Mouse (Mus musculus) ES-E14 (cell line): ENCODE measurements around the gene Lemd1.

Experiments
- CHD2 ChIP-seq: IDR thresholded peaks from 2 replicates; pipeline ENCODE4 v1.6.1; 2014; ENCODE audit warnings: mild to moderate bottlenecking, low read depth, low read length, inconsistent platforms
- HCFC1 ChIP-seq: IDR thresholded peaks from 2 replicates; pipeline ENCODE4 v1.6.1; 2012; ENCODE audit warnings: low read length, inconsistent platforms, borderline replicate concordance; ENCODE audit not compliant: insufficient read depth
- MAFK ChIP-seq: IDR thresholded peaks from 2 replicates; pipeline ENCODE4 v1.6.1; 2014; ENCODE audit warnings: mild to moderate bottlenecking, low read depth, low read length, inconsistent platforms; ENCODE audit not compliant: insufficient read depth
- ZC3H11A ChIP-seq: IDR thresholded peaks from 2 replicates; pipeline ENCODE4 v1.6.1; 2012; ENCODE audit warnings: low read depth, mild to moderate bottlenecking, inconsistent platforms, low read length, borderline replicate concordance

- TF ChIP-seq CHD2 (no peak), ZC3H11A (peak; percentile 29; the same call in 1 of the 2 replicates), HCFC1 (no peak), MAFK (no peak)
Measured at GRCm38 (mm10) chr1:132306160-132306559, 114.9 kb downstream of the Lemd1 start.
